Mouse (Mus musculus) CD4-positive helper T cell, adult 2 months (primary cell): ENCODE data around the gene Tmeff1.
"Not testable (repeated sequence)": the region's sequence is repeated elsewhere in the genome, so short reads cannot be mapped to it uniquely, and the experiment has no call there.

Experiments
- DNase-seq: peaks from one replicate; pipeline ENCODE4 v3.0.0-alpha.2; 2012; ENCODE audit warnings: low read depth, missing footprints, low spot score

The Tmeff1 gene

DNA sequence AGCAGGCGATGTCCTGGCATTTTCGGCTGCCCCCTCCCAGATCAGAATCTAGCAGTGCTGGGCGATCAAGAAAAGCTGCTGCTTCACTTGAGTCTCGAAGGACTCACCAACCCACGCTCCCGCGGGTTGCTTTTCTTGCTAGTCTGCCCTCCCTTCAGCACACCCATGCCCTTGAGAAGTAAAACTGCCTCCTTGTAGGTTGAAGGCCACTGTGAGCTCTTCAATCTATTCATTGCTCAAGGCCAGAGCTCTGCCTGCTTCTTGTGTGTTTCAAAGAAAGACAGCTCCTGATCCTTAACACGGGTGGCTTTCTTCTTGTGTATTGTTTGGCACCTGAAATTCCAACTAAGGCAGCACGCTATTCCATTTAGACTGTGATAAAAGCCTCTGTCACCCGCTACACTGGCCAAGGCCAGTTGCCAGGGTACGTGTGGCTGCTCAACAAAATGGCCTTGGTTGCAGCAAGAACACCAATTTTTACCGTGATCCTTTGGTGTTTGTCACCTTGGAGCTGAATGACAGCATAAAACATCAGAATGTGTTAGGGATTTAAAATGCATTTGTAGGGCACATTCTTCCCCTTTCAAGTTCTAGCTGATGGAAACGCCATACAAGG is 91.7 kb downstream of the Tmeff1 start:
- no peak for DNase-seq

DNA sequence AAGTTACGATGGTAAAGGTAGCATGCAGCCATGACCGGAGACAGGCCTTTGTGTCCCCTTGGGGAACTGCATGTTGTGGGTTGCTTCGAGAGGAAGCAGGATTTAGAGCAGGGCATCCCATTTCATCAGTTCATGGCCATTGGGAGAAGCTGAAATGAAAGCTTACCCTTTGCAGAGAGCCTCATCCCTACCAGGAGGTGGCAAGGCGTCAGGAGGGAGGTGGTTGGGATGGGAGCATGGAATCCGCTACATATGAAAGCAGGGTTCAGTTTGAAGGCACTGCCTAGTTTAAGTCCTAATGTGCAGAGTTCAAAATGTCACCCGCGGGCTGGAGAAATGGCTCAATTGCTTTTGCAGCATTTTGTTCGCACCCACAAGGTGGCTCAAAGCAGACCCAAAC is 92.3 kb downstream of the Tmeff1 start:
- DNase-seq = no peak

- no peak for DNase-seq
These were observed 92.8 kb downstream of the Tmeff1 start for GRCm38 (mm10) chr4:48677812-48678211.

DNA sequence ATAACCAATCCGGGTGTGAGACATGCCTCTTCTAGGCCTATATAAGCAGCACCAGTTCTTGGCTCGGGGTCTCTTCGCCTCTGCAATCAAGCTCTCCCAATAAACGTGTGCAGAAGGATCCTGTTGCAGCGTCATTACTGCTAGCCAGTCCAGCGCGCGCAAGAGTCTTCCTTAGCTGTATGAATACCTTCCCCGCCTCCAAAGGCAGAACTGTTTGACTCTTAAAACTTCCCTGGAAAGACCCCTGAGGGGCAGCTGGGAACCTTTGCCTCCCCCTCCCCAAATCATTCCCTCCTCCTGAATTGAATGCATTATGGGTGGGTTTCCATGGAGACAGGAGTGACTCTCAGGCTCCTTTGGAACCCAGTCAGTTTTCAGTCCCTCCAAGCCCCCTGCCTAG is 93.8 kb downstream of the Tmeff1 start:
- DNase-seq = no peak

GRCm38 (mm10) chr4:48679728-48680127 is 94.8 kb downstream of the Tmeff1 start:
- DNase-seq = not testable (repeated sequence)

DNA sequence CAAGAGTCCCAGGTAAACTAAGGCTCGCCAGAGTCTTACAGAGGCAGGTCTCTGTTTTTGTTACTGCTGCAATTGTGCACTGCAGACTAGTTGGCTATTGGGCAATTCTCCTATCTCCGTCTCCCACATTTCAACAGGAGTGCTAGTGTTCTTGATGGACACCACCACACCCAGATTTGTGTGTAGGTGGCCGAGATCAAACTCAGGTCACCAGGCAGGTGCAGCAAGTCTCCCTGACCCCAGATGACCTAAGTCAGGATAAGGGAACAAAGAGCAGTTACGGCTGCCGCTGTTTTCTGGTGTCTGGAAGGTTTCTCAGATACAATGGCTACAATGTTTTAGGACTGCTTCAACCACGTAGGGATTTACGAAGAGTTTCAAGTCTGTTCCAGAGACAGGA is 95.2 kb downstream of the Tmeff1 start:
- no peak for DNase-seq

DNA sequence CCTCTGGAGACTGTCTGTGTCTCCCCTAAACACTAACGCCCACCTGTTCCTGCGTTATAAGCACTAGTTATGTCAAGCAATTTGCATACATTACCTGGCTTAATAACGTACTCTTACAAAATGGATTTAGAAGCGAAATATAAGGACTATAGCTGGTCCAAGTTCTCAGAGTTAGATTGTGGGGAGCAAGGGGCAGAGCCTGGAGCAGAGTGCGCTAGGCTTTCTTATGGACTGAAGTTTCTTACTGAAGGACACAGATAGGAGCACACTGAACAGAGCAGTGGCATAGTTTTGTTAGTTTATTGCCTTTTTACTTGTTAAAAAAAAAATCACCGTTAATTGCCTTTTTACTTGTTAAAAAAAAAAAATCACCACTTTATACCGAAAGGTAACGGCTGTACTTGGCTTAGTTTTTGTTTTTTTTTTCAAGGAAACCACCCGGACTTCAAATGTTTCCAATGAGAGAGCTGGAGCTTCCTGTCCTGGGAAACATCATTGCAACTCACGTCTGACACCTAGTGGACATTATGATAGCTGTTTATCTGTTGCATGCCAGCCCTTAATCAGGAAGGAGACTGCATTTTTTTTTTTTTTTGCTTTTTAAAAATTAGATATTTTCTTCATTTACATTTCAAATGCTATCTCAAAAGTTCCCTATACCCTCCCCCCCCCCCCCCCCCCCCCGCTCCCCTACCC is 95.8 kb downstream of the Tmeff1 start:
- peak; percentile 31 for DNase-seq

GRCm38 (mm10) chr4:48683126-48683525 is 98.2 kb downstream of the Tmeff1 start:
- DNase-seq = no peak

DNA sequence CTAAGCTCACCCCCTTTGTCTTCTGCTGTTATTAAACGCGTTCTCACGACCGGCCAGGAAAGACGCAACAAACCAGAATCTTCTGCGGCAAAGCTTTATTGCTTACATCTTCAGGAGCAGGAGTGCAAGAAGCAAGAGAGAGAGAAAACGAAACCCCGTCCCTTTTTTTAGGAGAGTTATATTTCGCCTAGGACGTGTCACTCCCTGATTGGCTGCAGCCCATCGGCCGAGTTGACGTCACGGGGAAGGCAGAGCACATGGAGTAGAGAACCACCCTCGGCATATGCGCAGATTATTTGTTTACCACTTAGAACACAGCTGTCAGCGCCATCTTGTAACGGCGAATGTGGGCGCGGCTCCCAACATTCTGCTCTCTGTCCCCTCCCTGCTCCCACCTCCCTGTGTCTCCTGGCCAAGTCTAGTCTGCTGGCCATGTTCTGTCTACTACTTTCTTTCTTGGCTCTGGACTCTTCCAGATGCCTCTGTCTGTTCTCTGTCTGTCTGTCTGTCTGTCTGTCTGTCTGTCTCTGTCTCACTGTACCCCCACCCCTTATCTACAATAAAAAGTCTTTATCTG is 98.7 kb downstream of the Tmeff1 start:
- not testable (repeated sequence) for DNase-seq

DNA sequence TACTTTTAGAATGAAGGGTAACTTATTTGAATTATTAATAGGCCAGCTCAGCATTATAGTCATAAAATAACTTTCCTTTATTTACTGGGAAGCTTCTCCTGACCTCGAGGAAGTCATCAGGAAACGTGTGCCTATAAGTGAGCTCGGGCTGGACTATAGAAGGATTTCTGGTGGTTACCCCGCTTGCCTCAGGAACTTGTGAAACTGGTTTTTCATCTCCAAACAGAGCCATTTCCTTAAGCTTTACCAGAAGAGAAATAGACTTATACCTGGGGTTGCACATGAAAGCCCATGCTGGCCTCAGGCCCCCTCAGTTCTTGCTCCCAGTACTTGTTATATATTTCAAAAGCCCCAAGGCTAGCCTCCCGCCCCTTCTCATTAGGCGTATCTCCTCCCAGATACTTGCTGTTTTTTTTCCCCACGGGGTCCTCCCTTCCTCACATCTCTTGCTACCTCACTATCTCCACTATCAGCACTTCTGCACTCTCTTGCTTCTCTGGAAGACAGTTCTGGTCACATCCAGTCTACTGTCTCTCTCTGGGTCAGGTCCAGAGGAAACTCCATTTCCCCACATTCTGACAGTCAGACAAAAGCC is 99.7 kb downstream of the Tmeff1 start:
- no peak for DNase-seq

- no peak for DNase-seq
These were observed 103.2 kb downstream of the Tmeff1 start for GRCm38 (mm10) chr4:48688148-48688547.

- no peak for DNase-seq
These were observed 105.7 kb downstream of the Tmeff1 start for GRCm38 (mm10) chr4:48690640-48691039.

DNA sequence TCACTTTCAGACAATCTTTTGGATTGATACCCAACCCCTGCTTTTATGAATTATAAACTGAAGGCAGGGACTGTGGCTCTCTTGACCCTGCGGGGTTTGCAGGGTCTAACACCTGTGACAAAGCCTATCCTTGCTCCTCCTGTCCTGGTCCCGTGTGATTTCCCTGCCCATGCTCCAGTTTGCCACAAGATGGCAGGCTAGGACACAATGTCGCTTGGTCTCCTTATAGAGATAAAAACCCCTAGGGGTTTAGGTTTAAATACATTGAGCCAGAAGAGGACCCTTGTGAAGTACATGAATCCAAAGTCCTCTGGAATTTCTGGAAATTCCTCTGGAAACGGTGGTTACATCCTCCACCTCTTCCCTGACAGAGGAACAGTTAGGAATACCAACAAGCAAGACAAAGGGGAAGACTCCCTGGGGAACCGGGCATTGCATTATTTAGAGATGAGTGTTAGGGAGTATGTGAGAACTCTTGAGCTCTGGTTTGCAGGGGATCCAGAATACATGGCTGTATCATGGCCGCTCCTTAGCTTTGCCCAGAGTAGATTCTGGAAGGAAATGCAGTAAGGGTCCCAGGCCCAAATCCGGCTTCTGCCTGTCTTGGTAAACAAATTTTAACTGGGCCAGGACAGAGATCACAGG is 106.9 kb downstream of the Tmeff1 start:
- no peak for DNase-seq

DNA sequence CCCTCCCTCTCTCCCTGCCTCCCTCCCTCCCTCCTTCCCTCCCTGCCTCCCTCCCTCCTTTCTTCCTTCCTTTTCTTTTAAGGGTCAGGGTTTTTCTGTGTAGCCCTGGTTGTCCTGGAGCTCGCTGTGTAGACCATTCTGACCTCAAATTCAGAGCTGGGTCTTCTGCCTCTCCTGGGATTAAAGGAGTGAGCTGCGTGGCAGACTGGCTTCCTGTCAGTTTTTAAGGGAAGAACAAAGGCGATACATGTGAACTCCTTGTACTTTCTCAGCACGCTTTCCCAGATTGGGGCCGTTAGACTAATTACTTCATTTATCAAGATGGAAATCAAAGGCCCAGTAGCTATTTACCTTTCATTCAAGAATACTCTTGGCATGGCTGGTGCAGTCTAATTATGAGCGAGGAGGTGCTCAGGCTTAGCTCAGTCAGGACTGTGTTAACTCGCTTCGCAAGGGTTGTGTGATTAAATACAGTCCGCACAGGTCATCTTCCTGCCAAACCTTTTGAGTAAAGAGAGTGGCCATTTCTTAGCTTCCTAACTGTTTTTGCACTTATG is 107.8 kb downstream of the Tmeff1 start:
- no peak for DNase-seq

- no peak for DNase-seq
These were observed 111.7 kb downstream of the Tmeff1 start for GRCm38 (mm10) chr4:48696706-48697105.

DNA sequence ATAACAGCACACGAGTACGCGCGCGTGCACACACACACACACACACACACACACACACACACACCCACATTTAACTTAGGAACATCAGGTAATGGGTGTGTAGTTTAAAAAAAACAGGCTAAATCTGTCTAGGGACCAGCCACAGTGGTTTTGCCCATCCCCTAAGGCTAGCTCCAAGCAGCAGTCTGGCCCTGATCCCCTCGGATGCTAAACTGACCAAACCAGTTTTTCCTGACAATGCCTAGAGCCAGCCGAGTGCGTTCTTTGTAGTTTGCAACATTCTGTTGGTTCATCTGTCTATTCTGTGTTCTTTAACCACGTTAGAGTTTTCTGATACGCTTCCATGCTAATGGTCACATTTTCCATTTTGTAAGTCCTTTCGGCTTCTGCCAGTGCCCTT is 112.3 kb downstream of the Tmeff1 start:
- DNase-seq = no peak
